Mouse (Mus musculus): ENCODE data around the gene Vrk2. TPM values are rescaled to one million over a fixed set of nuclear protein-coding genes. Genes with fewer than 3 reads are reported as not detected.

The Vrk2 gene
- total RNA-seq, 2 experiments from 2014 or later, result 3.5 to 4.9 TPM

DNA sequence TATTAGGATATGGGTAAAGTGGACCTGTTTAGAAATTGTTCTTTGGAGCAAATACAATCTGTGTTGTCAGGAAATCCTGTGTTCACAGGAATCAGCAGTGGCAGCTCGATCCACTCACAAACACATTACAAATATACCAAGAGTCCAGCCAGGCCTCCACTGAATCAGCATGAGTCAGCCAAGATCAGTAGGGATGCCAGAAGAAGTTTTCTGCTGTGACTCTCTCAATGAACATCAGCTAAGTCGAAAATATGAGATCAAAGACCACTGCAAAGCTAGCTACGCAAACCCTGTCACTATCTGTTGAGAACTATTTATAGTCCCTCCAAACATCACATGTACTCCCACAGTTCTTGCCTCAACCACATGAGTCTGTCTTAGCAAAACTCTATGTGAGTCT is 74.8 kb downstream of the Vrk2 start:
- no peak overlapping the region for H3K4me3 ChIP-seq
- TF ChIP-seq CTCF (conservative IDR thresholded peaks at IDR 0.05), result no peak
- no peak overlapping the region for H3K27ac ChIP-seq
- DNase-seq (ENCODE audit: low spot score in 2 of 2), result no peak

DNA sequence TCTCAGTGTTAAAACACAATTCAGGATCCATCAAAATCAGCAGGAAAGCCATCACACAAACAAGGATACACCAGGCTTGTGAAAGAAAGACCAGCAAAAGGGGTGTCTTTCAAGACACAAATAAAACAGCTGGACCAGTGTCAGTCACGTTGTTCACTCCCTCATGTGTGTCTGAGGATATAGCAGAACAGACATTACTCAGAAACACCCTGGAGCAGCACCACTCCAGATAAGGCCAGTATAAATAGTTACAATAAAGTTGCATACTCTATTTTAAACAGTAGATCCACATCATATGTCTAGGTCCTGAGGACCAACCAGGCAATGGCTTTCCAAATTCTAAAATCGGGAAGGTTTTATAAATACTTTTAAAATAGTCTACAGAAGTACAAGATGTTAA is 77.7 kb downstream of the Vrk2 start:
- no peak for TF ChIP-seq CTCF (conservative IDR thresholded peaks at IDR 0.05)
- no peak overlapping the region for H3K27ac ChIP-seq
- DNase-seq (ENCODE audit: low spot score in 2 of 2), result no peak
- H3K4me3 ChIP-seq, result no peak overlapping the region

DNA sequence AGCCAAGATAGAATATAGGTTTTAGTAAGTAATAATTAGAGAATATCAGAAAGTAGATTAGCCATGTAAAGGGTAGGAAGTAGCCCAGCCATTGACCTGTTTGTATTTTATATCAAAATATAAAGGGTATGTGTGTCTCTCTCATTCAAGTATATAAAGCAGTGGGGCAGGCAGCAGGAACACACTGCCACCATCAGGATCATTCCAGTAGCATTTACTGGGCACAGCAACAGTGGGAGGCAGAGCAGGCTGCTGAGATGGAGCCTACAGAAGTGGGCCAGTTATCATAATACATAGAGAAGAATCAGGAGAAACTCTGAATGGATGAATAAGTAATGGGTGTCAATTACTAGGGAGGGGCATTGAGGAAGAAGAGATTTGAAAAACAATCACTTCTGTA is 80.1 kb downstream of the Vrk2 start:
- DNase-seq (ENCODE audit: low spot score in 2 of 2), result no peak
- peak; percentile 54 for TF ChIP-seq CTCF (conservative IDR thresholded peaks at IDR 0.05)
- H3K4me3 ChIP-seq, result no peak overlapping the region
- H3K27ac ChIP-seq, result no peak overlapping the region

DNA sequence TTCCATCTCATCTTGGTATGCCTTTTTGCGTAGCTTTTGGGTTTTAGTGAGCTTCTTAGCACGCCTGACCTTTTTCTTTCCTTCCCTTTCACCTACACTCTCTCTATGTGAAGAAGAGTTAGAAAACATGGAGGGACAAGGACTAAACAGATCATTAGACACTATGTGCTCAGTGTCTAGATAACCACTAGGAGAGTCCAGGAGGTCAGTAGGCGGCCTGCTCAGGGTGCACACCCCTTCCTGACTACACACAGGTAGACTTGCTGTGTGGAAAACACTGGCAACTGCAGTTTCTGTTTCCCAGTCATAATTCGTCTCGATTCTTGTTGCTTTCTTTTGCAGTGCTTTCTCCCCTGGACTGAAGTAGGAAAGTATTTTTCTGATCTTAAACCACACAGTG is 97.8 kb downstream of the Vrk2 start:
- no peak for TF ChIP-seq CTCF (conservative IDR thresholded peaks at IDR 0.05)
- H3K4me3 ChIP-seq, result no peak overlapping the region
- no peak overlapping the region for H3K27ac ChIP-seq
- no peak for DNase-seq (ENCODE audit: low spot score in 2 of 2)

DNA sequence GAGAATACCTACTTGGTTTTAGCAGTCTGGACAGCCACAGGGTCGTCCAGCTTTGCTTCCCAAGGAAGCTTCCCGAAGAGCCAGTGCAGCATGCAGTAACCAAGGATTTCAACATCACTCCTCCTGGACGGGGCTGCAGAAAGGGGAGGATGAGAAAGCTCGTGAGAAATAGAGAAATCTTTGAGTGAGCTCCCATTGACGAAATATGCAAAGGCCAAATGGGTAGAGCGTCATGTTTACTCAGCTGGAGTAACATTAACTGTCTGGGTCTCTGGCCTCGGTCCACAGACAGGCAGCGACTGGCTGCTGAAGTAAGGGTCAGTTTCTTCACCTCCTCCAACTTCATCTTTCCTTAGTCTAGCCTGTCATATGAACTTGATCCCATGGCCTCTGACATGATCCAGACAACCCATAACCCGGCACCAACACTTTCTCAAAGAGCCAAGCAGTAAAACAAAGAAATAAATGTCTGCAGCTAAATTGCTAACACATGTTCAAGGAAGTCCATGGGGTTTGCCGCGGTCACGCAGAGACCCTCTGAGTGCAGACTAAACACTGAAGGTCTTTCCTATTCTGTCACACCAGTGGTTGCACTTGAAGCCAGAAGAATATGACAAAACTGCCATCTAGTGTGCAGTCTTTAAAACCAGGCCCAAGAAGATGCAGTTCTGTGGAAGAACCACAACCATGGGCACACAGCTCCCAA is 103.9 kb downstream of the Vrk2 start:
- Histone ChIP-seq H3K4me3 (no peak overlapping the region), H3K27ac (no peak overlapping the region)
- peak; percentile 77 for TF ChIP-seq CTCF (conservative IDR thresholded peaks at IDR 0.05)
- DNase-seq (ENCODE audit: low spot score in 2 of 2), result peak; percentile 30 to 41

DNA sequence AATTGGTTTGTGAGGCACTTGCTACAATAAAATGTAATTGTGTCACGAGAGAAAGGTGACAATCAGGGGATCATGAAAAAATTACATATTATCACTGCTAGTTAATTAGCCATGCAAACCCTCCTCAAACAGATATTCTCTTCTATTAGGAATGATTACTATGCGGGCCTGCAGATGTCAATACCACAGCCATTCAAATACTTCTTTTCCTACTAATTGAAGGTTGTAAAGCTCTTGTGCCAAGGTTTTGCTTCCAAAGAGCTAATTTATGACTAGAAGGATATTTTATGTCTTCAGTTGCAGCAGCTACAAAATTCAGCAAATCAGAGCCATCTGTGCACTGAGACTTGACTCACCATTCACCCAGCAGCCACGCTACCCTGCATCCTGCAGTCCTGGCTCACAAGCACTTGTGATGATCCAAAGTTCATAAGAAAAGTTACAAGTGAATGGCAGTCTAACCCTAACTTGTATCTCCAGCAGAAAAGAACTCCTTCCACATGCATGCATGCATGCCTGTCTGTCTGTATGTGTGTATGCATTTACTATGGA is 112.0 kb downstream of the Vrk2 start:
- Histone ChIP-seq H3K27ac (no peak overlapping the region), H3K4me3 (no peak overlapping the region)
- DNase-seq (ENCODE audit: low spot score in 2 of 2), result peak in 1 of 2 experiments; percentile 37
- no peak for TF ChIP-seq CTCF (conservative IDR thresholded peaks at IDR 0.05)

- no peak for TF ChIP-seq CTCF (conservative IDR thresholded peaks at IDR 0.05)
- DNase-seq (ENCODE audit: low spot score in 2 of 2), result no peak
- H3K27ac ChIP-seq, result no peak overlapping the region
- H3K4me3 ChIP-seq, result no peak overlapping the region
These were observed 116.6 kb downstream of the Vrk2 start for GRCm38 (mm10) chr11:26477037-26477739.

DNA sequence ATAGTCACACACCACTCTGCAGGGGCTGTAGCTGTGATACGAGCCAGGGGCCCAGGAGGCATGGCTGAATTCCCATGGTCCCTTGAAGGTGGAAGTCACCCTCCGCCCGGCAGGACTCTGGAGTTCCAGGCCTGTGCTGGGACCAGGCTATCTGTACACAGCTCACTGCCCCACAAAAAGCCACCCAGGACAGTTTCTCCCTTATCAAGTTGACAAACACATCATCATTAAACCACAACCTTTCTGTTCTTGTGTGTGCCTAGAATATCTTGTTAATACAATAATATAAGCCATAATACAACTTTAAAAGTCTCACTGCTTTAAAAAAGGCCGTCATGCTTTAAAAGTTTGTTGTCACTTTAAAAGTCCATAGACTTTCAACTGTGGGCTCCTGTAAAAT is 139.7 kb downstream of the Vrk2 start:
- H3K27ac ChIP-seq, result no peak overlapping the region
- no peak overlapping the region for H3K4me3 ChIP-seq
- no peak for TF ChIP-seq CTCF (conservative IDR thresholded peaks at IDR 0.05)
- no peak for DNase-seq (ENCODE audit: low spot score in 2 of 2)

DNA sequence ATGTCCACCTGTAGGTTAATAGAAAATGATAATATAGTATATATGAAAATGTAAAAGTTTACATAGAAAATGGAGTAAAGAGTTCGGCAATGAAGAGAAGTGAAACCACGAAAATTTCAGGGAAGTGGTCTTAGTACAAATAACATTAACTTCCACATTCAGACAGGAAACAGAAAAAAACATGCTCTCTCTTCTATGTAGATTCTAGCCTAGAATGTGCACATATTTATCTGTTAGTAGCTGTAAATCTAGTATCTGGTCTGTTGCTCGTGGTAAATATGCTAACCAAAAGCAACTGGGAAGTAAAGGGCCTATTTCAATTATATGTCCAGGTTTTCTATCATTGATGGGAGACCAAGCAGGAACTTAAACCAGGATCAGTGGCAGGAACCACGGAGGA is 141.1 kb downstream of the Vrk2 start:
- Histone ChIP-seq H3K27ac (no peak overlapping the region), H3K4me3 (no peak overlapping the region)
- no peak for TF ChIP-seq CTCF (conservative IDR thresholded peaks at IDR 0.05)
- DNase-seq (ENCODE audit: low spot score in 2 of 2), result no peak

DNA sequence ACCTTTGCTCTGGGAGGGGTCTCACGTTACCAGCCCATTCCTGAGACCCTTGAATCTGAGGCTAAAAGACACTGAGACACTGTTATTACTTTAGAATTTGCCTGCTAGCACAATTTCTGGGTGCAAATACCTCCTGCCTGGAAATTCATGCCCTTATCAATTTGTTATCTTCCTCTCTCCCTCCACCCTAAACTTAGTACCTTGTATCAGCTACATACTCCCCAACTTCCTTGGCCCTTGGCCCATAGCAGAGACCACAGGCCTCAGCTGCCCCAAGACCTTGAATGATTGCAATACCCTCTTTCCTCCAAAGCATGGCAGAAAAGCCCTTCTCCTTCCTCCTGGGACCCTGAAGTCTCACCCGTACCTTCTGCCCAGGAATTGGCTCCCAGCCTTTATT is 142.6 kb downstream of the Vrk2 start:
- H3K27ac ChIP-seq, result no peak overlapping the region
- TF ChIP-seq CTCF (conservative IDR thresholded peaks at IDR 0.05), result no peak
- no peak overlapping the region for H3K4me3 ChIP-seq
- no peak for DNase-seq (ENCODE audit: low spot score in 2 of 2)

- no peak for DNase-seq (ENCODE audit: low spot score in 2 of 2)
- TF ChIP-seq CTCF (conservative IDR thresholded peaks at IDR 0.05), result no peak
- Histone ChIP-seq H3K27ac (no peak overlapping the region), H3K4me3 (no peak overlapping the region)
These were observed 143.2 kb downstream of the Vrk2 start for GRCm38 (mm10) chr11:26450636-26451035.

DNA sequence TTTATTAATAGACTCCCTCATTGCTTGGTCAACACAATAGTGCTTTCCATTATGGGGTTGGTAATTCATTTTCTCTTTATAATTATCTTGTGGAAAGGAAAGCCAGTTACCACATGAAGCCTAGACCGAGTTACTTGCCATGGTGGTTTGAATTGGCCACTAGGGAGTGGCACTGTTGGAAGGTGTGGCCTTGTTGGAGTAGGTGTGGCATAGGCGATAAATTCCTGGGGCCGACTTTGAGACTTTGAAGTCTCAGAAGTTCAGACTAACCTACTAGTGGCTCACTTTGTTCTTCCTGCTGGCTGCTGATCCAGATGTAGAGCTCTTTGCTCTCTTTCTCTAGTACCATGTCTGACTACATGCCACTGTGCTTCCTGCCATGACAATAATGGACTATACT is 144.0 kb downstream of the Vrk2 start:
- no peak for TF ChIP-seq CTCF (conservative IDR thresholded peaks at IDR 0.05)
- Histone ChIP-seq H3K27ac (no peak overlapping the region), H3K4me3 (no peak overlapping the region)
- DNase-seq (ENCODE audit: low spot score in 2 of 2), result no peak

- no peak overlapping the region for H3K27ac ChIP-seq
- TF ChIP-seq CTCF (conservative IDR thresholded peaks at IDR 0.05), result no peak
- no peak overlapping the region for H3K4me3 ChIP-seq
- DNase-seq (ENCODE audit: low spot score in 2 of 2), result no peak
These were observed 149.4 kb downstream of the Vrk2 start for GRCm38 (mm10) chr11:26444374-26444773.

DNA sequence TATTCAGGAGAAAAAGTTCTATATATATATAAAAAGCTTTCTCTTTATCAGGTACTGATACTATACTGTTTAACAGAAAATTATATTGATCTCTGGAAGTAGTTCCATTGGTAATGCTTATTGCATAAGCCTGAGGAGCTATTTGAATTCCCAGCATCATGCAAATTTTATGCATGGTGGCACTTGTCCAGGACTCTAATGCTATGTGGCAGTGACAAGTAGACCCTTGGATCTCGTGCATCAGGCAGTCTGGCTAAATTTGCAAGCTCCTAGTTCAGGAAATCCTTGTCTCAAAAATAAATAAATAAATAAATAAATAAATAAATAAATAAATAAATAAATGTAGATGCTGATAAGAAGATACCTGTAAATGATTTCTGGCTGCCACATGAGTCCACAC is 152.7 kb downstream of the Vrk2 start:
- Histone ChIP-seq H3K27ac (no peak overlapping the region), H3K4me3 (no peak overlapping the region)
- no peak for DNase-seq (ENCODE audit: low spot score in 2 of 2)
- no peak for TF ChIP-seq CTCF (conservative IDR thresholded peaks at IDR 0.05)
